Mouse (Mus musculus) T-helper 2 cell (primary cell): ENCODE data around the gene Olfr1249.

Experiments
- in situ Hi-C: fragments of 300-600 bp; cut with MboI, MseI; formaldehyde crosslinking; loops from one replicate; pipeline ENCODE4 v1.15.1; 2025; ENCODE audit warnings: high pct_unique_total_duplicates

Olfr1249 gene

DNA sequence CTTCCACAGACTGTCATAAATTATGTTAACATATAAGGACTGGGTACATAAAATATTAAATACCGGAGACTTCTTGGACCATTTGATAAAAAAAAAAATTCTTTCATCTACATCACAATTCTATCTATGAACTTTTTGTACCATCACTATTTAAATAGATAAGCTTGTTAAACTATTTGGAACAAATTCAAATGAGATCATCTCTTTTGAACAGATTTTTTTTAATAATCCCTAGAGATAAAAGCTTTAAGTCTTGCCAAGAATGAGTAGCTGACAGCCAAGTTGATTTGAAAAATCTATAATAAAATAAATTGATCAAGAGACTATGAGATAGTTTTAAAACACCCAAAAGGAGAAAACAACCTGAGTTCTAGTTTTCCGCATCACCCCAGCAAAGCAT lies at the start of gene Olfr1249:
Olfr1249 (minus strand) TSS at position 101 of the 400 bp plus-strand sequence.
- in situ Hi-C loops, result no loop called here

DNA sequence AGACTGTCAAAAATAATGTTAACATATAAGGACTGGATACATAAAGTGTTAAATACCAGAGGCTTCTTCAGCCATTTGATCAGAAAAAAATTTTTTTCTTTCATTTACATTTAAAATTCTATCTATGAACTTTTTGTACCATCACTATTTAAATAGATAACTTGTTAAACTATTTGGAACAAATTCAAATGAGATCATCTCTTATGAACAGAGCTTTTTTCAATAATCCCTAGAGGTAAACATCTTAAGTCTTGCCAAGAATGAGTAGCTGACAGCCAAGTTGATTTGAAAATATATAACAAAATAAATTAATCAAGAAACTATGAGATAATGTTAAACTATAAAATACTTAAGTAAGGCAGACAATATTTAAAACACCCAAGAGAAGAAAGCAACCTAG lies 37.1 kb upstream of the Olfr1249 start, which contains the start of gene Olfr1251:
Olfr1251 (minus strand) TSS at position 101 of the 400 bp plus-strand sequence.
- in situ Hi-C loops, result no loop called here

DNA sequence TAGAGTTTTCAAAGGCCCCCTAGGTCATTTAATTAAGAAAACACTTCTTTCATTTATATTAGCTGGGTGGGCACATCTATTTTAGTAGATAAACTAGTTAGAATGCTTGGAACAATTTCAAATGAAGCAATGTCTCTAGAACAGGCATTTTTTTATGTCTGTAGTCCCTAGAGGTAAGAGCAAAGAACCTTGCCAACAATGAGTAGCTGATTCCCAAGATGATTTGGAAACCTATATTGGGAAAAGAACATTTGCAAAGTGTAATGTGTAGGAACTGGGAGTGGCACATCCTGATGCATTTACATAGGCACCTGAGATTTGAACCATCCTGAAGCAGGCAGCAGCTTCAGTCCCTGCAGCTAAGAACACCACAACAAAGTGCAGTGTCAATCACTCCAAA lies 26.6 kb upstream of the Olfr1249 start, which contains the start of gene Olfr1250:
Olfr1250 (minus strand) TSS at position 101 of the 400 bp plus-strand sequence.
- in situ Hi-C loops, result no loop called here

DNA sequence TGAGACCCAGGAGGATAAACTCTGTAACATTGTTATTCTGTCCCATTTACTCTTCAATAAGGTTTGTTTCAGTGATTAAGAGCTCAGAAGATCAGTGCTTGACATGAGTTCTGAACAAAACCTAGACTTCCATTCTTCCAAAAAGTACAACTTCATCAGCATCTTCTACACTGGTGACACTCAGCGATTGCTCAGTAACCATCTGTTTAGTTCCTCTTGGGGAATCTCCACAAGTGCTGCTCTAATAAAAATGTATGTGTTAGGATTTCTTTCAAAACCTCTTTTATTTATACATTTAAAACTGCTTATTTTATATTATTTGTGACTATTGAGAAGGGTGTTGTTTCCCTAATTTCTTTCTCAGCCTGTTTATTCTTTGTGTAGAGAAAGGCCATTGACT lies 16.6 kb downstream of the Olfr1249 start, which contains the start of gene Olfr1248:
Olfr1248 (minus strand) TSS at position 101 of the 400 bp plus-strand sequence.
- in situ Hi-C loops, result loop anchor here (10.0 kb wide), 1 partner anchor 363 kb away; the partner anchor contains the start of gene Olfr1228

DNA sequence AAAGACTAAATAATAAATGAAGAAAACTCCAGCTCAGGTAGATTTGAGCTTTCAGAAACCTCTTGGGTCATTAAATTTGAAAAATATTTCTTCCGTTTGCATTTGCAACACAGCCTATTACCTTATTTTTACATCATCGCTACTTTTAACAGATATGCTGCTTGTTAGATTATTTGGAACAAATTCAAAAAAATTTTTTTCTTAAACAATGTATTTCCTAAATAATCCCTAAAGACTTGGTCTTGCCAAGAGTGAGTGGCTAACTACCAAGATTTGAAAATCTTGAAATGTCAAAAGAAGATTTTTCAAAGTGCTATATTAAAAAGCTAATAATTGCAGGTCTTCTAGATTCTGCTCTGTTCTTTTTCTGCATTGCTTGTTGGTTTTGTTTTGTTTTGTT lies 20.8 kb downstream of the Olfr1249 start, which contains the start of gene Olfr1247:
Olfr1247 (minus strand) TSS at position 101 of the 400 bp plus-strand sequence.
- in situ Hi-C loops, result loop anchor here (10.0 kb wide), 1 partner anchor 359 kb away; the partner anchor contains the start of gene Olfr1228

DNA sequence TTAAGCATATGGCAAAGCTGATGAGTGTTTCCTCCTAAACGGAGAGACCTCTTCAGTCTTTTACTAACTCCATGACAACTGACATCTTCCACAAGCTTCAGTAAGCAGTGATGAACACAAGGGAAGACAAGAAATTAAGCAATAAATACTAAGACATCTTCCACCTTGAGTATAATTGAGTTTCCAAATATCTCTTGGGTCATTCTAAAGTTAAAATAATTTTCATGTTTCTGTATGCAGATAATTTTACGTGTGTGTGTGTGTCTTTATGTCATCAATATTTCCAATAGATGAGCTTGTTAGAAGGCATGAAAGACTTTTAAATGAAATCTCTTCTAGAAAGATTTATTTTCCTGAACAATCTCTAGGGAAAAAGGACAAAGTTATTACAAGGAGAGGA lies 41.7 kb downstream of the Olfr1249 start, which contains the start of gene Olfr1246:
Olfr1246 (minus strand) TSS at position 101 of the 400 bp plus-strand sequence.
- in situ Hi-C loops, result loop anchor here (10.0 kb wide), 1 partner anchor 1938 kb away; the partner anchor contains the start of gene Olfr1134
